ENCODE assay signal across 22 mouse cellular contexts in genomic region chr16:41912584-41913193, GRCm38 (mm10).
DNase-seq lines count a peak whose midpoint lies in the region; ATAC-seq and TF ChIP-seq lines count a peak whose summit lies in the region.
"Had no signal": no experiment of that assay in that cellular context is flagged by ENCODE, and none has a peak within 500 bp of the region (broad histone marks: within the 10 kb centered on the region; RNA-seq: fewer than 3 reads in every experiment).

No protein-coding gene starts in this region.

- H3K9ac ChIP-seq in hindbrain, embryonic 12.5 days: no peak overlapping the region
- H3K9ac ChIP-seq in limb, embryonic 11.5 days (ENCODE audit: low read length): no peak overlapping the region
- no peak overlapping the region for H3K9ac ChIP-seq in forebrain, embryonic 14.5 days (ENCODE audit: low read length)
- no peak overlapping the region for H3K9ac ChIP-seq in kidney, embryonic 16.5 days (replicated peaks; ENCODE audit: low read length)
- H3K9ac ChIP-seq: heart, embryonic 15.5 days; limb, embryonic 12.5 days; liver, embryonic 12.5 days; stomach, embryonic 15.5 days had no signal

- no peaks in the 10 kb centered on the region for H3K9me3 ChIP-seq in hindbrain, embryonic 12.5 days (replicated peaks)
- no peaks in the 10 kb centered on the region for H3K9me3 ChIP-seq in hindbrain, embryonic 10.5 days
- no peaks in the 10 kb centered on the region for H3K9me3 ChIP-seq in limb, embryonic 11.5 days (ENCODE audit: control insufficient read depth, low read length)
- H3K9me3 ChIP-seq in limb, embryonic 10.5 days (replicated peaks): no peaks in the 10 kb centered on the region
- H3K9me3 ChIP-seq in forebrain, embryonic 14.5 days (replicated peaks; ENCODE audit: control insufficient read depth, low read length): no peaks in the 10 kb centered on the region
- H3K9me3 ChIP-seq in kidney, embryonic 16.5 days (ENCODE audit: low read length): no peaks in the 10 kb centered on the region
- H3K9me3 ChIP-seq: heart, embryonic 15.5 days; limb, embryonic 12.5 days; liver, embryonic 12.5 days; stomach, embryonic 15.5 days had no signal

- TF ChIP-seq CTCF in brain, embryonic 14.5 days (IDR thresholded peaks at IDR 0.05; ENCODE audit: borderline replicate concordance, extremely low read depth, insufficient read depth, insufficient read length): no peak

- 77% methylated on average over 4 of the region's 4 CpGs for WGBS in hindbrain, embryonic 12.5 days
- WGBS in hindbrain, embryonic 10.5 days: 89% methylated on average over 4 of the region's 4 CpGs
- WGBS in limb, embryonic 11.5 days: 70% methylated on average over 4 of the region's 4 CpGs
- 82% methylated on average over 4 of the region's 4 CpGs for WGBS in limb, embryonic 10.5 days
- WGBS in forebrain, embryonic 14.5 days: 39% methylated on average over 4 of the region's 4 CpGs
- WGBS in kidney, embryonic 16.5 days: 71% methylated on average over 4 of the region's 4 CpGs

- TF ChIP-seq POLR2A in brain, embryonic 14.5 days (IDR thresholded peaks at IDR 0.05; ENCODE audit: borderline replicate concordance, extremely low read depth, insufficient read depth, insufficient read length, poor library complexity, severe bottlenecking): no peak

- no peak overlapping the region for H3K27ac ChIP-seq in hindbrain, embryonic 12.5 days
- no peak overlapping the region for H3K27ac ChIP-seq in hindbrain, embryonic 10.5 days
- H3K27ac ChIP-seq in limb, embryonic 11.5 days (replicated peaks; ENCODE audit: low read depth, low read length): no peak overlapping the region
- H3K27ac ChIP-seq in limb, embryonic 10.5 days: no peak overlapping the region
- no peak overlapping the region for H3K27ac ChIP-seq in forebrain, embryonic 14.5 days (ENCODE audit: low read depth, low read length)
- no peak overlapping the region for H3K27ac ChIP-seq in kidney, embryonic 16.5 days (ENCODE audit: low read length)
- H3K27ac ChIP-seq: heart, embryonic 15.5 days; kidney, postnatal 0 days; limb, embryonic 12.5 days; liver, embryonic 12.5 days; stomach, embryonic 15.5 days had no signal

- ATAC-seq in hindbrain, embryonic 12.5 days (ENCODE audit: low FRiP score): peak; percentile 69
- ATAC-seq in limb, embryonic 11.5 days (ENCODE audit: insufficient number of reproducible peaks, low FRiP score, low TSS enrichment, low read depth): 0 out of 2 replicates have a peak, but pooled peaks have one; percentile 44
- peak; percentile 80 for ATAC-seq in forebrain, embryonic 14.5 days
- no peak for ATAC-seq in kidney, embryonic 16.5 days (ENCODE audit: low FRiP score, low TSS enrichment)
- ATAC-seq: liver, embryonic 12.5 days had no signal

- no peak overlapping the region for H3K4me3 ChIP-seq in hindbrain, embryonic 12.5 days
- no peak overlapping the region for H3K4me3 ChIP-seq in hindbrain, embryonic 10.5 days
- H3K4me3 ChIP-seq in limb, embryonic 11.5 days (ENCODE audit: low read depth, low read length): no peak overlapping the region
- H3K4me3 ChIP-seq in limb, embryonic 10.5 days: no peak overlapping the region
- no peak overlapping the region for H3K4me3 ChIP-seq in forebrain, embryonic 14.5 days (ENCODE audit: low read depth, low read length)
- H3K4me3 ChIP-seq in kidney, embryonic 16.5 days (ENCODE audit: low read length): no peak overlapping the region
- H3K4me3 ChIP-seq: heart, embryonic 15.5 days; limb, embryonic 12.5 days; liver, embryonic 12.5 days; myocyte; stomach, embryonic 15.5 days had no signal

- no peak overlapping the region for H3K4me2 ChIP-seq in hindbrain, embryonic 12.5 days (replicated peaks)
- H3K4me2 ChIP-seq in limb, embryonic 11.5 days (ENCODE audit: low read depth, severe bottlenecking): no peak overlapping the region
- no peak overlapping the region for H3K4me2 ChIP-seq in forebrain, embryonic 14.5 days (ENCODE audit: low read length)
- no peak overlapping the region for H3K4me2 ChIP-seq in kidney, embryonic 16.5 days (replicated peaks; ENCODE audit: low read depth, low read length)
- H3K4me2 ChIP-seq: heart, embryonic 15.5 days; limb, embryonic 12.5 days; liver, embryonic 12.5 days; stomach, embryonic 15.5 days had no signal

- no peaks in the 10 kb centered on the region; the same call in 1 of the 2 replicates for H3K4me1 ChIP-seq in hindbrain, embryonic 12.5 days
- no peaks in the 10 kb centered on the region for H3K4me1 ChIP-seq in hindbrain, embryonic 10.5 days (replicated peaks)
- no peaks in the 10 kb centered on the region for H3K4me1 ChIP-seq in limb, embryonic 11.5 days (ENCODE audit: control insufficient read depth, insufficient read depth, low read length)
- peaks cover 13% of the 10 kb centered on the region for H3K4me1 ChIP-seq in limb, embryonic 10.5 days
- peaks cover 7% of the 10 kb centered on the region for H3K4me1 ChIP-seq in forebrain, embryonic 14.5 days (ENCODE audit: control insufficient read depth, insufficient read depth, low read length)
- H3K4me1 ChIP-seq in kidney, embryonic 16.5 days (ENCODE audit: insufficient read depth, low read length): no peaks in the 10 kb centered on the region
- H3K4me1 ChIP-seq: heart, embryonic 15.5 days; liver, embryonic 12.5 days; stomach, embryonic 15.5 days had no signal

- H3K27me3 ChIP-seq in hindbrain, embryonic 12.5 days: no peaks in the 10 kb centered on the region
- H3K27me3 ChIP-seq in hindbrain, embryonic 10.5 days (ENCODE audit: insufficient read depth, poor library complexity, severe bottlenecking): no peaks in the 10 kb centered on the region
- H3K27me3 ChIP-seq in limb, embryonic 11.5 days (ENCODE audit: control insufficient read depth, insufficient read depth, low read length): no peaks in the 10 kb centered on the region
- H3K27me3 ChIP-seq in limb, embryonic 10.5 days (ENCODE audit: low read depth, poor library complexity, severe bottlenecking): no peaks in the 10 kb centered on the region
- H3K27me3 ChIP-seq in forebrain, embryonic 14.5 days (replicated peaks; ENCODE audit: control insufficient read depth, insufficient read depth, low read length): no peaks in the 10 kb centered on the region
- no peaks in the 10 kb centered on the region for H3K27me3 ChIP-seq in kidney, embryonic 16.5 days (ENCODE audit: insufficient read depth, low read length)
- H3K27me3 ChIP-seq: CH12.LX; heart, embryonic 15.5 days; limb, embryonic 12.5 days; liver, embryonic 12.5 days; stomach, embryonic 15.5 days had no signal

- H3K36me3 ChIP-seq in hindbrain, embryonic 12.5 days: no peaks in the 10 kb centered on the region
- H3K36me3 ChIP-seq in hindbrain, embryonic 10.5 days: no peaks in the 10 kb centered on the region
- no peaks in the 10 kb centered on the region for H3K36me3 ChIP-seq in limb, embryonic 11.5 days (ENCODE audit: control insufficient read depth, insufficient read depth, low read length)
- no peaks in the 10 kb centered on the region for H3K36me3 ChIP-seq in limb, embryonic 10.5 days
- H3K36me3 ChIP-seq in forebrain, embryonic 14.5 days (ENCODE audit: control insufficient read depth, insufficient read depth, low read length): no peaks in the 10 kb centered on the region
- no peaks in the 10 kb centered on the region for H3K36me3 ChIP-seq in kidney, embryonic 16.5 days (ENCODE audit: insufficient read depth, low read length)
- H3K36me3 ChIP-seq: heart, embryonic 15.5 days; limb, embryonic 12.5 days; liver, embryonic 12.5 days; stomach, embryonic 15.5 days had no signal

- DNase-seq in hindbrain, embryonic 10.5 days (ENCODE audit: low spot score): no peak
- DNase-seq in limb, embryonic 11.5 days (ENCODE audit: low spot score): no peak
- no peak for DNase-seq in limb, embryonic 10.5 days (ENCODE audit: low spot score)
- DNase-seq in brain, embryonic 14.5 days (ENCODE audit: low read depth): peak; percentile 63
- DNase-seq in forebrain, embryonic 14.5 days (ENCODE audit: low spot score): peak; percentile 55
- DNase-seq in urinary bladder, adult 2 months (ENCODE audit: low spot score): no peak
- DNase-seq: adrenal gland, postnatal 25 days; cerebellum, adult 18-20 months; cerebellum, postnatal 36 days; gastrocnemius, postnatal 25 days; heart, postnatal 4 days; lung, adult 2 months; thymus, adult 18-20 months had no signal

Comparison
In these comparisons a context has a peak if more than half of its experiments do, and no peak if none do; other contexts are left out.
1. DNase-seq: peak in brain, embryonic 14.5 days (single experiment) and forebrain, embryonic 14.5 days (single experiment); none in hindbrain, embryonic 10.5 days (single experiment), limb, embryonic 11.5 days (single experiment), limb, embryonic 10.5 days (single experiment) and urinary bladder, adult 2 months (single experiment).